Mouse (Mus musculus): ENCODE data around the gene Pet100.
"Not testable (repeated sequence)": the region's sequence is repeated elsewhere in the genome, so short reads cannot be mapped to it uniquely, and the experiment has no call there.

Gene Pet100

DNA sequence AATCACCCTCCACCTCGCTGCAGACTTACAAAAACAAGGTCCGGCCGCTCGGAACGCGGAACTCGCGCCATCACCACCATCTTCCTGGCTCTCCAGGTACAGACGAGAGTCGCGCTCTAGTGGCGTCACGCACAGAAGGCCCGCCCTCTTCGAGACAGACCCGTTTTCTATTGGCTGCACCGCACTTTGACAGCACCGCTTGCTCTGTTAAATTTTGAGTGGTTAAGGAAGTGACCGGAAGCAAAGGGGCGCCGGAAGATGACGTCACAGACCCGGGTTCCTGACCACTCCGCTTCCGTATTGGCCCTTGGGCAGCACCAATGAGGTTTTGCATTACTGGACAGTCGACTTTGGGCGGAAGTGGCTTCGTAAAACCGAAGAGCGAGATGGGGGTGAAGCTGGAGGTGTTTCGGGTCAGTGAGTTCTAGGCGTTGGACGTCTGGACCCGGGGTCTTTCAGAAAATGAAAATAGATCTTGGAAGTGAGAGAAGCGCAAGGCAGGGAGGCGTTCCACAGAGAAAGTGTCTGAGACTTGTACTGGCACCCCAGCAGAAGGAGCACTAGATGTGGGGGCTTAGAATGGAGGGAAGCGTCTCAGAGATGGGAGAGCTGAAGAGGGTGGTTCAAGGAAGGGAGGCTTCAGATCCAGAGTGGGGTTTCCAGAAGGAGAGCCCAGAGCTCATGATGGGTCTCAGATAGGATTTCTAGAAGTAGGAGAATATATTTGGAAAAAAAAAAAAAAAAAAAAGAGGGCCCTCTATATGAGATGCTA lies at the start of gene Pet100, which contains the start of gene Xab2:
Gene Pet100 (plus strand): TSS at position 350 of the 772 bp plus-strand sequence.
Gene Xab2 (minus strand): TSS at position 118 of the 772 bp plus-strand sequence.
- peak; percentile 100 for DNase-seq (ENCODE audit: extremely low spot score)

DNA sequence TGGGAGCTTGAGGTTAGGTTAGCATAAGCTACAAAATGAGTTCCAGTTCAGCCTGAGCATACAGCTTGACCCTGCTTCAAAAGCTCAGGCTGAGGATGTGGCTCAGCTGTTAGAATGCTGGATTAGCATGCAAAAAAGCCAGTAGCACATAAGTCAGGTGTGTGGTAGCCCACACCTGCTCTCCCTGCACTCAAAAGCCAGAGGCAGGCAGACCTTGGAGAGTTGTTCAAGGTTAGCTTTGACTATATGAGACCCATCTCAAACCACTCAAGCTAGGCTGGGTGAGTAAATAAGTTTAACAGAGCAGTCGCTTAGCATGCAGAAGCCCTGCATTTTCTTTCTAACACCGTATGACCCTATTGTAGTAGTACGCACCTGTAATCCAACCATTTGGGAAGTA lies 46.8 kb upstream of the Pet100 start:
- DNase-seq (ENCODE audit: extremely low spot score) = no peak

DNA sequence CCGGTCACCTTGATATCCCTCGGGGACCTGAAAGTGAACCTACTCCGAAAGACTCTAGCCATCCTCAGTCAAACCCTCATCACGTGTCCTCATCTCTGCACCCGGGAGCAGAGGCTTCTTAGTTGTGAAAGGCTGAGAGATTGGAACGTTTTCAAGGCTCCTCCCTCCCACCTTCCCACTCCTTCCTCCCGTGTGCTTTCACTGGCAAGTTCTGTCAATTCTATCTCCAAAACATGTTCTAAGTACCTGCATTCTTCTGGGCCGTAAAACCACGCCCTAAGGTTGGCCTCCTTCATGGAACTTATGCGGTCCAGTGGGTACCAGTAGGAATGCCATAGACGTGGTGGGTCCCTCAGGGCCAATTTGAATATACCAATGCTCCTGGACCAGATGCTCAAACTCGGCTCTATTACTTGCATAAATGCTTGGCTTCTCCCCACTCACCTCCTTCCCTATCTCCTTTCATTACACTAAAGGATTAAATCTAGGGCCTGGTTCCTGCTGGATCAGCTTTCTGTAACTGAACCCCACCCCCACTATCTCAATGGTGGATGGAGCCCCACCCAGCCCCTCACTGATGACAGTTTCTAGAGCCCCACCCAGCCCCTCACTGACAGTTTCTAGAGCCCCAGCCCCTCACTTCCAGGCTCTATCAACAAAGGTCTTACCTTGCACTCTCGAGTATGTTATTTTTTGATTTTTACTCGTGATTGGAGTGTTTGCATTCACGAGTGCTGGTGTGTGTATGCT lies 45.0 kb upstream of the Pet100 start:
- no peak for DNase-seq (ENCODE audit: extremely low spot score)

DNA sequence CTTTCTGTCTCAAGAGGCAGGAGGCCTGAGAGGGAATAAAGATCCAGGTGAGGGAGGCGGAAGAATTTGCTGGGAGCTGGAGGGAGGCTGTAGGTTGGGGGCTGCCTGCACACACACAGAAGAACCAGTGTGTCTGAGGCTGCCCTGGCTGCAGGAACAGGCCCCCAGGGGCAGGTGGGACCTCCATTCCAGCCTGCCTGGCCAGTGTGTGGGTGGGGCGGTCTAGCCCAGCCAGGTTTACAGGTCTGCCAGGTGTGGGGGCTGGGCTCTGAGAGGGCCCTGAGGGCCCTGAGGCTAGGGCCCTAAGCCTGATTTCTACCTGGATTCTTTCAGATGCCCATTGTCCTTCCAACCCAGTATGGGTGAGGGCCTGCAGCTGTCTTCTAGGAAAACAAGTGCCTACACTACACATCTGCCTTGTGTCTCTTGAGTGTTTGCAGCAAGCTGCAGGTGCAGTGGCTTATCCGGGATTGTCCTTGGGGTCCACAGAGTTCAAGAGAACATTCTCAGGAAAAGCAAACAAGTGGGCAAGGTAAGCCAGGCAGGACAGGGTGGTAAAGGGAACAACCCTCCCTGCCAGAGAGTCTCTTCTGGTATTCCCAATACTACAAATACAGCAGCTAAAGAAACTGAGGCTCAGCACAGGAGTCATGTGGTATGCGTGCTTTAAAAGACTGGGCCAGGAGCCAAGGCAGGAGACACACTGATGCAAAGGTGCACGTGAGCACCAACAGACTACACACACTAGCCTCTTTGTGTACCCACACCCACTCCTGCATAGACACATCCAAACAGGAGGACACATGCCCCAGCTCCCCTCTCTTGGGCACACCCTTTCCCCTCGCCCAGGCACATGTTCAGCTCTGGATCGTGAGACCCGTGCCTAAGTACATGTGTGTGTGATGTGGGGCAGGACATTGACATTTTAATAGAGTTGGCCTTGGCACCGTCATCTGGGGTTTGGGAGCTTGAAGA lies 41.7 kb upstream of the Pet100 start:
- no peak for DNase-seq (ENCODE audit: extremely low spot score)

DNA sequence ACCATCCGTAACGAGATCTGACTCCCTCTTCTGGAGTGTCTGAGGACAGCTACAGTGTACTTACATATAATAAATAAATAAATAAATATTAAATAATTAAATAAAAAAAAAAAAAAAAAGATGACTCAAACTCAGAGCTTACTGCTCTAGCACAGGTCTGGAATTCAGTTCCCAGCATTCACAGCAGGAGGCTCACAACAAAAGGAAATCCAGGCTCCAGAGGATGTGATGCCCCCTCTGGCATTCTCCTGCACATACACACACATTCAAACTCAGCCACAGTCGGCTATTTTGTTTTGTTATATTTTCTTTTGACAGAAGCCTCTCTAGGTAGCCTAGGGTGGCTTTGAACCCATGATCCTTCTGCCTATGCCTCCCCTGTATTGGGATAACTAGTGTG lies 39.4 kb upstream of the Pet100 start:
- not testable (repeated sequence) for DNase-seq (ENCODE audit: extremely low spot score)

DNA sequence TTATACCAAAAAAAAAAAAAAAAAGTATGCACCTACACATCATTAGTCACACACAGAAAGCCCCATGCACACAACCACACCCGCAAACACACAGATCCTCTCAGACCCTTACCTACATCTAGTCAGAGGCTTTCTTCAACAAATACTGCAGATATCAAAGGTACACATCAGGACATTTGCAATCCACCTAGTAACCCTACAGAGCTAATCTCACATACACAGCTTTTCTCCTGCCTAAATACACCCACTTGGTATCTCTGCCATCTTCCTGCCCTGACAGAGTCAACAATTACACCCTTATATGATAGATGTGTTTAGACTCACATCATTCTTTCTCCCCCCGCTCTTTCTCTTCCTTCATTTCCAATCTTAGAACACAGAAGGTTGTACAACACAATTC lies 34.9 kb upstream of the Pet100 start:
- no peak for DNase-seq (ENCODE audit: extremely low spot score)

DNA sequence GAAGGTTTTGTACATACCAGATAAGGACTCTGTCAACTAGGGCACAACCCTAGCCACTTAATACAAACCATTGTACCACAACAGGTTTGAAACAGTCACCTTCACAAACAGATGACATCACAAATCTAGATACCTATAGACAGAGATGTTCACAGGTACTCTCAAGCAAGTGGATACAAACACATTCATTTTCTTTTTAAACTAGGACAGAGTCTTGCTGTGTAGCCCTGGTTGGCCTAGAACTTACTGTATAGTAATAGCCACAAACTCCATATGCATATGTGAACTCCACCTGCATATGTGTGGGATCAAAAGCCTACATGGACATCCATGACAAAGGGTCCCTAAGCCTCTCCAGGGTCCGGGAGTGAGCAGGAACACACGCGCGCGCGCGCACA lies 34.4 kb upstream of the Pet100 start, which contains the start of gene Camsap3:
Gene Camsap3 (plus strand): TSS at position 301 of the 398 bp plus-strand sequence.
- DNase-seq (ENCODE audit: extremely low spot score) = no peak

DNA sequence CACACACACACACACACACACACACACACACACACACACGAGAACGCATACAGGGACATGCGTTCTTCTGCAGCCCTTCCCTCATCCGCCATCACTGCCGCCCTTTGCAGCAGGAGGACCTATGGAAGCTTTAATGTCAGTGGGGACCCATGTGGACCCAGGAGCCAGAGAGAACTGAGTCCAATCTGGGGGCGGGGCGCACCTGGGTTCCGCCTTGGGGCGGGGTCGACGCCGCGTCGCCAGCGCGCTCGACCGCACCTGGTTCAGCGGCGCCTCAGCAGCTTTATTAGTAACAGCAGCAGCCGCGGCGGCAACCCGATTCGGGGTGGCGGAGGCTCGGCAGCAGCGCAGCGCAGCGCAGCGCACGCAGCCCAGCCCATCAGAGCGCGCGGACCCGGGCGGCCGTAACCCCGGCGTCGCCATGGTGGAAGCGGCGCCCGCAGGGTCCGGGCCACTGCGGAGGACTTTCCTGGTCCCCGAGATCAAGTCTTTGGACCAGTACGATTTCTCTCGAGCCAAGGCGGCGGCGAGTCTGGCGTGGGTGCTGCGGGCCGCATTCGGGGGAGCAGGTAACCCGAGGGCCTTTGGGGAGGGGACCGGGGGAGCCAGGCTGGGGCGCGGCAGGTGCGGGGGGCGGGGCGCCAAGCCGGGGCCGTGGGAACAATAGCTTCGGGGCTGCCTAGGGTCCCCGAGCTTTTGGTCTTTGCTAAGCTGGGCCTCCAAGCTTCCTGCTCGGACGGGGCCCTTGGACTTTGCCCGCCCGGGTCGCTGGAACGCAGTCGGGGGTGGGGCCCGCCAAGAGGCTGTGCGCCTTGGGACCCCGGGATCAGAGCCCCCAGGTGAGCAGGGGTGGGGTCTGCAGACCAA lies 33.7 kb upstream of the Pet100 start:
- DNase-seq (ENCODE audit: extremely low spot score) = peak; percentile 72

DNA sequence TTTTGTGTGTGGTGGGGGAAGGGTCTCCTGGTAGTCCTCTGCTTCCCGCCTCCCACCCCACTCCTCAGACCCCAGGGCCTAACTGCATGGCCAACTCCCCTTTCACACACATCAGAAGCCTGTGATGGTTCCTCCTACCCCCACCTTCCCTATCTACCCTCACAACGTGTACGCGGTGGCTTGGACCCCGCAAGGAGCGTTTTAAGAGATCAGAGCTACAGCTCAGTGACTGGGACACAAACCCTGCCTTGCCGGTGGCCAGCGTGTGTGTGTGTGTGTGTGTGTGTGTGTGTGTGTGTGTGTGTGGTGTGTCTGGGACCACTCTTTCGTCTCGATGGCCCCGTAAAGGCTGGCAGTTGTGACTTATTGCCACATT lies 33.1 kb upstream of the Pet100 start:
- DNase-seq (ENCODE audit: extremely low spot score) = peak; percentile 27

DNA sequence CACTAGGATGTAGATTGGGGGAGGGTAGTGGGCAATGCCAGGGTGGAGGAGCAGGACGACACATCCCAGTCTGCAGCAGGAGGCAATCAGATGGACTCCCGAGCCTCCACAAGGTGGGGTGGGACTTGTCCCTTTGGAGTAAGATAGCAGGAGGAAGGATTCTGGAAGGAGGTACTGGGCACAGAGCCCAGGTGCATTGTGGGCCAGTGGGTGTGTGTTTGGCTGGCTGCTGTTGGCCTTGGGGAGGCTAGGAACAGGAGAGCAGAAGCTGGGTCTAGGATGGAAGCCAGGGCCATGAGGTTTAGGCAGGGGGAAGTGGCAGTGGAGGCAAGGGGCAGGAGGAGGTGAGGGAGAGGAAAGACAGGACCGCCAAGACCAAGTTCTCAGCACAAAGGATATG lies 27.9 kb upstream of the Pet100 start:
- DNase-seq (ENCODE audit: extremely low spot score) = no peak

DNA sequence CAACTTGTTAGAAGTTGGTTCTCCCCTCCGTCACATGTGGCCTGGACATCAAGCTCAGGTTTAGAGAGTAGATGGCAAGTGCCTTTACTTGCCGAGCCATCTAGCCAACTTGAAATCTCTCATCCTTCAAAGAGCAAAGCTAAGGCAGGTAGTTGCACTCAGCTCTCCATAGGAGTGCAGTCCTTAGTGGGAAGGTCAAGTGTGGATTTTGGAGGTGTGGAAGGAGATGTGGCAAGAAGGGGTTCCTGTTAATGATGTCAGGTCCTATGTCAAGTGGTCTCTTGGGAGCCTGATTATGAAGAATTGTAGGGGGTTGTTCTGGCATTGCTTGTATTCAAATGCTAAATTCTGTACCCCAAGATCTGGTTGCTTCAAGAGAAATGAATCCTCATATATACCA lies 26.9 kb upstream of the Pet100 start:
- DNase-seq (ENCODE audit: extremely low spot score) = no peak

DNA sequence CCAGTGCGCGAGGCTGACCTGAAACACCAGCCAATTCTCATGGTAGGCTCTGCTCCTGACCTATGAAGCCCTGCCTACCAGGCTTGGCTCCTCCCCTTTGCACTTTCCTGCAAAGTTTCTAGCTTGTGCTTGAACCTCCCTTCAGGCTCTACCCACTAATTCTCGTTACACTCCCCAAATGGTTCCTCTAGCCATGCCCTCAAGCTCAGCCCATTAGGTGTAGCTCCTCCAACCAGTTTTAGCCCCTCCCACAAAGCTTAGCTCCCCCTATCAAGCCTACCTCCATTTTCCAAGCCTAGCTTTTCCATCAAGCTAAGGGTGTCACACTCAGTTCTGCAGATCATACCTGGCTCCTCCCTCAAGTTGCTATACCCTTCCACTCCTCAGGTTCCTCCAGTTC lies 23.3 kb upstream of the Pet100 start:
- no peak for DNase-seq (ENCODE audit: extremely low spot score)

DNA sequence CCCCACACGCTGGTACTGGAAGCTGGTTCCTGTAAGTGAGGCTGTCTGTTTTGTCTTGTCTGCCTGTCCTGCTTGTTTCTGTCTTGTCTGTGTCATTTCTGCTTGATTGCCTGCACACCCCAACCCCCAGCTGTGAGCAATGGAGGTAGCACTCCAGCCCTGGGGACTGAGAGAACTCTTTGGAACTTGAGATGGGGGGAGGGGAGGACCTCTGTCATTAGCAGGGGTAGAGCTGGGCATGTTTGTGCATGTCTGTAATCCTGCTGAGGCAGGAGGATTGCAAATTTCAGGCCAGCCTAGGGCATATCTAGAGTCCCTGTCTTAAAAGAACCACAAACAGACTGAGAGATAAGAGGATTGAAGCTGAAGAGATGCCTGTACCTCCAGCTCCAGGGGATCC lies 22.1 kb upstream of the Pet100 start:
- DNase-seq (ENCODE audit: extremely low spot score) = no peak

DNA sequence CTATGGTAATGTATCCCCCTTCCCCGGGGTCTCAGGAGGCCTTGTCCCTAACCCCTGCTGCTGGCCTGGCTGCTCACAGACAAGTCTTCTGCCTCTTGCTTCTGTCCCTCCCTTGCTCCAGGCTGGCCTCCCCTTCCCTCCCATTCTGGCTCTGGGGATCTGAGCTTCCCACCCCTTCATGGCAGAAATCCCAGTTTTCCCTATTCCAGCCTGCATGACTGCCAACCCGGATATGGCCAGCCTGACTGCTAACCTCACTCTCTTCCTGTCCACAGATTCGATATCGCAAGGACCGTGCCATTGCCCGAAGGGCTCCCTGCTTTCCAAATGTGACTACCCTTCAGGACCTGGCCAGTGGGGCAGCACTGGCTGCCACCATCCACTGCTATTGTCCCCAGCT lies 20.9 kb upstream of the Pet100 start:
- DNase-seq (ENCODE audit: extremely low spot score) = no peak

DNA sequence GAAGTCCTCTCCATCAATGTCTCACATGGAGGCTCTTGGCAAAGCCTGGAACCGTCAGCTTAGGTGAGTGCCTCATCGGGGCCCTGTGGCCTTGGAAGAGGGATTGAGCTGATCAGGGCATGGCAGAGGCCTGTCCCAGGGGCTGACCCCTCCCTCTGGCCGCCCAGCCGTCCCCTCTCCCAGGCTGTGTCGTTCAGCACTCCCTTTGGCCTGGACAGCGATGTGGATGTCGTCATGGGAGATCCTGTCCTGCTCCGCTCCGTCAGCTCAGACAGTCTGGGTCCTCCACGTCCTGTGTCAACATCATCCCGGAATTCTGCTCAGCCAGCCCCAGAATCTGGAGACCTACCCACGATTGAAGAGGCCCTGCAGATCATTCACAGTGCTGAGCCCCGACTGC lies 17.9 kb upstream of the Pet100 start:
- no peak for DNase-seq (ENCODE audit: extremely low spot score)

DNA sequence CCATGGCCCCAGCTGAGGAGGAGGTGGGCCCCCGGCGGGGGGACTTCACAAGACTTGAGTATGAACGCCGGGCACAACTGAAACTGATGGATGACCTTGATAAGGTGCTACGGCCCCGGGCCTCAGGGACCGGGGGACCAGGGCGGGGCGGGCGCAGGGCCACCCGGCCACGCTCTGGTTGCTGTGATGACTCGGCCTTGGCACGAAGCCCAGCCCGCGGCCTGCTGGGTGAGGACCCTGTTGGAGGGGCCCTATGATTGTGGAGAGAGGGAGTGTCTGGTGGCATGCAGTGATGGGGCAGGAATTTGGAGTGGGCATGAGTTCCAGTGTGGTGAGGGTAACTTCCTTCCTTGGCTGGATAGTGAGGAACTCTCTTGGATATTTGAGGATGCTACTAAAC lies 14.8 kb upstream of the Pet100 start:
- no peak for DNase-seq (ENCODE audit: extremely low spot score)

DNA sequence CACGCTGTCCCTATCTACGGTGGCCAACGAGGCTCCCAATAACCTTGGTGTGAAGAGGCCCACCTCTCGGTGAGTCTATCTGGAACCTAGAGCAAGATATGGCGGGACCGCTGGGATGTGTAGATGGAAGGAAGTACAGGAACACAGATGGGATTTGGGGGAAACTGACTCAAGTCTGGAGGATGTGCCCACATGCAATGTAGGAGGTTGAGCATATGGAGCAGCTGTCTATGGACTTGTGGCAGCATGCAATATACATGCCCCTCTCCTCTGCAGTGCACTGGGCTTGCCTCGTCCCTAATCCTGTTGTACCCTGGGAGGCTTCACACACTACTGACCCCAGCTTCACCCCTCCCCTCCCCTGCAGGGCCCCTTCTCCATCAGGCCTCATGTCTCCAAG lies 13.5 kb upstream of the Pet100 start:
- DNase-seq (ENCODE audit: extremely low spot score) = no peak

DNA sequence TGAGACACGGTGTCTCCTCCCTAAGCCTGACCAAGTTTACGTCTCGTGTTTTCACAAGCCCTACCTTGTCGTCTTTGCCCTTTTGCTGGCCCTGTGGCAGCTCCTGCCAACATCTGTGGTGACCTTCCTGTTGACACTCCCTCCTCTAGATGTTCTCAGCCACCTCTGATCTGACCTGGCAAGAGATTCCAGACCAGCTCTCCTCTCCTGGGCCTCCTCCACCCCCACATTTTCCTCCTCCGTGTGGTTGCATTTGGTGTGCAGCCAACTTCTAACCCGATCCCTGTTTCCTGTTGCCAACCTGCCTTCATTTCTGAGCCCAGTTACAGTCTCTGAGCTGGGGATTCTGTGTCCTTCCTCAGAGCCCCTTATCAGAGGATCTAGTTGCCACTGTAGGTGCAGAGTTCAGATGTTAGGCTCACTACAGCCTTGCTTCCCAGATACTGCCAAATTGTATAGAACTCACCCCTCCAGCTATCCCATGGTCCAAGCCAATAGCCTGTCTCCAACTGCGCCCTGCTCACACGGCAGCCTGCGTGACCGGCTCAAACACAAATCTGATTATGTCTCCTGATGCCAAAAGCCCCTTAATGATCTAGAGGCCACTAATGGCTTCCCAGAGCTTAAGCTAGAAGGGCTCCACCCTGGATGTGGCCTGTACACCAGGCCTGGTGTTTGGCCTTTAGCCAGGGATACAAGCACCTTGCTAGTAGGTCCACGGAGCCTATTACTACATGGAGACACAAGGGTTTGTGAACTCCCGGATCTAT lies 12.1 kb upstream of the Pet100 start:
- DNase-seq (ENCODE audit: extremely low spot score) = no peak

DNA sequence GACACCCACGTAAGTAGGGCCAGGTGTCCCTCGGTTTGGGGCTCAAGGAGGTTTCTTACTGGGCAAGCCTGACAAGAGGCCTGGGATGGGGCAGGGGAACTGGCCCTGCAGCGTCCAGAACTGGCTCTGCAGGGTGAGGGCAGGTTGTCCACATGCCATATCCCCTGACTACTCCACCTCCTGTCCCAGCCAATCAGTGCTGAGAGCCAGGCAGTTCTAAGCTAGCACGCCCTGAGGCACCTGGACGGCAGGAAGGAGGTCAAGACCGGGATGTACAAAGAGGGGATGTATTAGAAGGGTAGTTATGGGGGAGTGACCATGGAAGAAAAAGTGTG lies 11.6 kb upstream of the Pet100 start:
- DNase-seq (ENCODE audit: extremely low spot score) = no peak

DNA sequence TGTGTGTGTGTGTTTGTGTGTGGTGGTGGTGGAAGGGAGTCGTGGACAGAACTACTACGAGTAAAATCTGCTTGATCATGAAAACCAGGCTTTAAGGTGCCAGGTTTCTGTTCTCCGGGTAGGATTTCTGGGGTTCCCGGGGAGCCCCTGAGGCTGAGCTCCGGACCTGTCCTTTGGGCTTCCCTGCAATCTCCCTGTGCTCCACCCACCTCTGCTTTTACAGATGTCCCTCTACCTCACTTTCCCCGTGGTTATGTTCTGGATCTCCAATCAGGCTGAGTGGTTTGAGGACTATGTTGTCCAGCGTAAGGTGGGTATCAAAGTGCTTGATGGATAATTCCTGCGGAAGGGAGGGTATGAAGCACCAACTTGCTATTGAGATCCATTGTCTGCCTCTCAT lies 771 bp downstream of the Pet100 start:
- no peak for DNase-seq (ENCODE audit: extremely low spot score)
